Mouse (Mus musculus) myocyte (in vitro differentiated cells): ENCODE results near the gene Gm960.

Experiments
- CEBPB ChIP-seq: IDR thresholded peaks from 2 replicates; pipeline ENCODE4 v1.6.1; 2011; ENCODE audit warnings: mild to moderate bottlenecking, moderate library complexity; ENCODE audit not compliant: poor library complexity, insufficient read depth, severe bottlenecking
- E2F4 ChIP-seq: IDR thresholded peaks from one replicate; pipeline ENCODE4 v1.6.1; 2011; ENCODE audit warnings: mild to moderate bottlenecking, control low read depth, moderate library complexity; ENCODE audit not compliant: insufficient read depth
- MAX ChIP-seq: IDR thresholded peaks from one replicate; pipeline ENCODE4 v1.6.1; 2011; ENCODE audit warnings: low read depth, mild to moderate bottlenecking, control low read depth
- MYOG ChIP-seq, 3 experiments: IDR thresholded peaks; one replicate each; pipeline ENCODE4 v1.6.1; 2011; ENCODE audit warnings: control low read depth in 2 of 3, low read depth in 2 of 3, mild to moderate bottlenecking in 2 of 3; ENCODE audit not compliant: insufficient read length in 2 of 3, control insufficient read depth in 1 of 3, insufficient read depth in 1 of 3
- POLR2A ChIP-seq: IDR thresholded peaks from one replicate; pipeline ENCODE4 v1.6.1; 2011; ENCODE audit warnings: low read depth, mild to moderate bottlenecking, control low read depth, moderate library complexity; ENCODE audit not compliant: insufficient read length
- TCF12 ChIP-seq: IDR thresholded peaks from one replicate; pipeline ENCODE4 v1.6.1; 2011; ENCODE audit warnings: mild to moderate bottlenecking, control low read depth; ENCODE audit not compliant: poor library complexity, insufficient read depth, severe bottlenecking

DNA sequence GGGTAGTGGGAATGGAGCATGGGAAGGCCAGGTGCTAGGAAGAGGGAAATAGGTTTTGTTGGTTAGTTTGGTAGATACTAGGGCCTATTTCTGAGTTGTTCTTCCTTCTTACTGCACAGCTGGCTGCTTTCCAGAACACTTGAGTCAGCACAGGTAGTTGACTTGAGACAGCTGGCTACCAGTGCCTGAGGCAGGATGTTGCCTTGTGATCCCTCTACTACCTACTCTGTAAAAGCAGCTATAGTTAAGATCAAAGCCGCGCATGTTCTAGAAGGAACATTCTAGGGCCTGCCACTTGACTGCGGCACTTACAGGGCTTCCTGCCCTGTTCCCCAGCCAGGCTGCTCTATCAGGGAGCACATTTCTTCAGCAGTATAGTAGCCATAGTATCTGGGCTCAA, 108.4 kb downstream of the Gm960 start:
- no peak for TF ChIP-seq MYOG (IDR thresholded peaks at IDR 0.05; ENCODE audit: control insufficient read depth in 1 of 3, insufficient read depth in 1 of 3, insufficient read length in 2 of 3, low read depth in 2 of 3)
- no peak for TF ChIP-seq TCF12
- no peak for TF ChIP-seq POLR2A
- TF ChIP-seq CEBPB = no peak
- TF ChIP-seq E2F4 = no peak
- TF ChIP-seq MAX = no peak
